Mouse (Mus musculus): ENCODE measurements around the gene Ltbp3.

DNA sequence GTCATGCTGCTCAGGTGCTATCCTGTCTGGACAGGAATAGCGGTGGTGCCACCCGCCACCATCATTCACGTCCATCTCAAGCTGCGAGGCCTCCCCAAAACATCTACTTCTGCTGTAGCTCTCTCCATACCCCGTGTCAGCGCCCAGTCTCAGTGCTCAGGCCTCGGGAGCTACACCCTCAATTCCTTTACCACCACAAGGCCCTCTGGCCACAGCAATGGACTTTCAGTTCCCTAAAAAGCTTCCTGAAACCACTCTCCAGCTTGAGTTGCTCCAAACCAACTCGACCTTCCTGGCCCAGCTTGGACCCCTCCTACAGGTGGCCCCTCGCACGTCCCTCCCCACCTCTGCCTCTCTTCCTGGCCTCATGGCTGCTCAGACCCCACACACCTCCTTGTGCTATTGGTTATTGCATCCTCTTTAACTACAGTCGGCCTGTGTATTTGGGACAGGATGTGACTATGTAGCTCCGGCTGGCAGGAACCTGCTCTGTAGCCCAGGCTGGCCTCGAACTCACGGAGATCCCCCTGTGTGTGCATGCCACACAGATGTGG lies 28.7 kb upstream of the Ltbp3 start:
- TF ChIP-seq POLR2A (IDR thresholded peaks at IDR 0.05; ENCODE audit: control insufficient read depth, low read depth, low read length) (no peak), CTCF (IDR thresholded peaks at IDR 0.05; ENCODE audit: control insufficient read depth, insufficient read depth, insufficient replicate concordance, low read depth, low read length) (no peak)

All from testis, adult 2 months (tissue).